Mouse (Mus musculus) cerebellum, postnatal 36 days (tissue): ENCODE results near the gene Eme2.
"Not testable (repeated sequence)": the region's sequence is repeated elsewhere in the genome, so short reads cannot be mapped to it uniquely, and the experiment has no call there.

Experiments
- DNase-seq, 2 experiments: peaks; one replicate each; pipeline ENCODE4 v3.0.0; 2021 to 2022; ENCODE audit warnings: mixed read lengths in 2 of 2

Gene Eme2

GRCm38 (mm10) chr17:24894995-24895547 is at the start of gene Eme2, which contains the start of gene Mrps34:
Eme2 (minus strand) TSS chr17:24895087.
Mrps34 (plus strand) TSS chr17:24895116.
- peak; percentile 85 to 86 for DNase-seq

GRCm38 (mm10) chr17:24943589-24943988 is 48.7 kb upstream of the Eme2 start:
- not testable (repeated sequence) for DNase-seq

- DNase-seq = no peak
Measured at GRCm38 (mm10) chr17:24943036-24943435, 48.1 kb upstream of the Eme2 start.

- peak; percentile 47 to 52 for DNase-seq
Measured at GRCm38 (mm10) chr17:24942453-24942852, 47.6 kb upstream of the Eme2 start.

GRCm38 (mm10) chr17:24937266-24937665 is 42.4 kb upstream of the Eme2 start:
- DNase-seq = no peak

- peak; percentile 94 to 96 for DNase-seq
Measured at GRCm38 (mm10) chr17:24936259-24937237, 41.7 kb upstream of the Eme2 start, which contains the start of gene Mapk8ip3. Mapk8ip3 (minus strand) TSS chr17:24936977.

- DNase-seq = no peak
Measured at GRCm38 (mm10) chr17:24935666-24936065, 40.8 kb upstream of the Eme2 start.

- no peak for DNase-seq
Measured at GRCm38 (mm10) chr17:24934926-24935325, 40.0 kb upstream of the Eme2 start.

- no peak for DNase-seq
Measured at GRCm38 (mm10) chr17:24933163-24933562, 38.3 kb upstream of the Eme2 start.

- DNase-seq = no peak
Measured at GRCm38 (mm10) chr17:24932431-24932830, 37.5 kb upstream of the Eme2 start.

GRCm38 (mm10) chr17:24929506-24929905 is 34.6 kb upstream of the Eme2 start:
- no peak for DNase-seq

GRCm38 (mm10) chr17:24923246-24923645 is 28.4 kb upstream of the Eme2 start:
- DNase-seq = no peak

- DNase-seq = no peak
Measured at GRCm38 (mm10) chr17:24913984-24914383, 19.1 kb upstream of the Eme2 start.

- no peak for DNase-seq
Measured at GRCm38 (mm10) chr17:24907591-24907990, 12.7 kb upstream of the Eme2 start.

GRCm38 (mm10) chr17:24903767-24904166 is 8.9 kb upstream of the Eme2 start:
- DNase-seq = no peak

- DNase-seq = no peak
Measured at GRCm38 (mm10) chr17:24902671-24903474, 8.0 kb upstream of the Eme2 start.

- no peak for DNase-seq
Measured at GRCm38 (mm10) chr17:24902124-24902523, 7.2 kb upstream of the Eme2 start.

GRCm38 (mm10) chr17:24900014-24900413 is 5.1 kb upstream of the Eme2 start:
- DNase-seq = no peak

- DNase-seq = no peak
Measured at GRCm38 (mm10) chr17:24899153-24899552, 4.3 kb upstream of the Eme2 start.

- DNase-seq = no peak
Measured at GRCm38 (mm10) chr17:24898041-24898854, 3.4 kb upstream of the Eme2 start.

GRCm38 (mm10) chr17:24897600-24897999 is 2.7 kb upstream of the Eme2 start:
- DNase-seq = no peak

- DNase-seq = no peak
Measured at GRCm38 (mm10) chr17:24896993-24897269, 2.0 kb upstream of the Eme2 start.
